ENCODE assay signal across 8 mouse cellular contexts in genomic region chr7:73740111-73741035, GRCm38 (mm10). TPM values are rescaled to one million over a fixed set of nuclear protein-coding genes. Genes with fewer than 3 reads are reported as not detected.
DNase-seq lines count a peak whose midpoint lies in the region; ATAC-seq and TF ChIP-seq lines count a peak whose summit lies in the region.
"Had no signal": no experiment of that assay in that cellular context is flagged by ENCODE, and none has a peak within 500 bp of the region (broad histone marks: within the 10 kb centered on the region; RNA-seq: fewer than 3 reads in every experiment).

Gene Fam174b (plus strand): TSS chr7:73740302.

- TF ChIP-seq CTCF in stomach, postnatal 0 days (IDR thresholded peaks at IDR 0.05; ENCODE audit: low read depth) = no peak

- TF ChIP-seq EP300 in stomach, postnatal 0 days (optimal IDR thresholded peaks at IDR 0.05) = no peak

- peak within 1 kb of the TSS; percentile 58 for H3K4me3 ChIP-seq in limb, embryonic 12.5 days (replicated peaks)
- H3K4me3 ChIP-seq in midbrain, embryonic 12.5 days = peak within 1 kb of the TSS; percentile 61
- peak within 1 kb of the TSS; percentile 68 for H3K4me3 ChIP-seq in stomach, postnatal 0 days (ENCODE audit: low read depth, low read length)

- H3K27me3 ChIP-seq in limb, embryonic 12.5 days = peaks cover 43% of the 10 kb centered on the region
- H3K27me3 ChIP-seq in midbrain, embryonic 12.5 days = peaks cover 47% of the 10 kb centered on the region
- H3K27me3 ChIP-seq in stomach, postnatal 0 days (ENCODE audit: control insufficient read depth, insufficient read depth, low read length) = no peaks in the 10 kb centered on the region

- ATAC-seq in limb, embryonic 12.5 days (ENCODE audit: insufficient number of reproducible peaks, insufficient read depth, low FRiP score, low TSS enrichment, low read depth) = peak; percentile 81
- peak; percentile 81 for ATAC-seq in midbrain, embryonic 12.5 days (ENCODE audit: low FRiP score, low read depth)
- peak; percentile 84 for ATAC-seq in stomach, postnatal 0 days (ENCODE audit: low FRiP score, low TSS enrichment)

- H3K4me1 ChIP-seq in limb, embryonic 12.5 days (replicated peaks) = peaks cover 20% of the 10 kb centered on the region
- peaks cover 13% of the 10 kb centered on the region for H3K4me1 ChIP-seq in midbrain, embryonic 12.5 days
- H3K4me1 ChIP-seq in stomach, postnatal 0 days (replicated peaks; ENCODE audit: control insufficient read depth, insufficient read depth) = peaks cover 9% of the 10 kb centered on the region; the same call in 1 of the 2 replicates

- peak; percentile 51 to 52 for DNase-seq in adrenal gland, adult 18-20 months (ENCODE audit: low spot score in 2 of 2)
- peak; percentile 79 for DNase-seq in embryo, embryonic 9.5 days (ENCODE audit: extremely low spot score)
- peak; percentile 45 for DNase-seq in heart, adult 8-10 months (ENCODE audit: low spot score)
- peak; percentile 25 to 29 for DNase-seq in kidney, adult 8-10 months
- DNase-seq in stomach, postnatal 0 days (ENCODE audit: low spot score) = peak; percentile 76

- WGBS in limb, embryonic 12.5 days = 1% methylated on average over 94 of the region's 94 CpGs
- under 1% methylated on average over 92 of the region's 94 CpGs for WGBS in midbrain, embryonic 12.5 days
- under 1% methylated on average over 78 of the region's 94 CpGs for WGBS in stomach, postnatal 0 days

- no peaks in the 10 kb centered on the region for H3K36me3 ChIP-seq in limb, embryonic 12.5 days
- H3K36me3 ChIP-seq in midbrain, embryonic 12.5 days = no peaks in the 10 kb centered on the region
- no peaks in the 10 kb centered on the region for H3K36me3 ChIP-seq in stomach, postnatal 0 days (ENCODE audit: control insufficient read depth, insufficient read depth, low read length)

- peak within 1 kb of the TSS; percentile 98 for H3K4me2 ChIP-seq in limb, embryonic 12.5 days
- peak within 1 kb of the TSS; percentile 98 for H3K4me2 ChIP-seq in midbrain, embryonic 12.5 days (replicated peaks)
- peak within 1 kb of the TSS; percentile 96 for H3K4me2 ChIP-seq in stomach, postnatal 0 days (replicated peaks; ENCODE audit: low read depth)

- no peaks in the 10 kb centered on the region for H3K9me3 ChIP-seq in limb, embryonic 12.5 days
- H3K9me3 ChIP-seq in midbrain, embryonic 12.5 days = no peaks in the 10 kb centered on the region
- no peaks in the 10 kb centered on the region for H3K9me3 ChIP-seq in stomach, postnatal 0 days (ENCODE audit: control insufficient read depth, low read length)

- peak within 1 kb of the TSS; percentile 56 for H3K27ac ChIP-seq in limb, embryonic 12.5 days
- peak within 1 kb of the TSS; percentile 32; the same call in 1 of the 2 replicates for H3K27ac ChIP-seq in midbrain, embryonic 12.5 days (replicated peaks)
- peak within 1 kb of the TSS; percentile 86 for H3K27ac ChIP-seq in stomach, postnatal 0 days (replicated peaks)
- H3K27ac ChIP-seq: macrophage had no signal

- H3K9ac ChIP-seq in limb, embryonic 12.5 days (replicated peaks) = peak within 1 kb of the TSS; percentile 74
- H3K9ac ChIP-seq in midbrain, embryonic 12.5 days (replicated peaks) = peak within 1 kb of the TSS; percentile 65
- peak within 1 kb of the TSS; percentile 72 for H3K9ac ChIP-seq in stomach, postnatal 0 days (ENCODE audit: low read length)

RNA-seq across cellular contexts. Expression of gene Fam174b, which starts in this region (rescaled TPM):
- 10 to 100 TPM; 10.9 to 11.4 TPM for total RNA-seq in adrenal gland, adult 18-20 months (2021)
- 100 to 1,000 TPM; 200 to 214 (median 203) TPM for total RNA-seq in heart, adult 8-10 months (2022)
- 26.6 and 33.7 TPM in 2 replicates for polyA plus RNA-seq in limb, embryonic 12.5 days (2016; fragmentation: Nextera tagmentation; extraction: Ambion mirVana)
- 32.3 and 44.5 TPM in 2 replicates for polyA plus RNA-seq in midbrain, embryonic 12.5 days (2016; fragmentation: Nextera tagmentation; extraction: Ambion mirVana)
- 48.6 and 49.2 TPM in 2 replicates for polyA plus RNA-seq in stomach, postnatal 0 days (2015; fragmentation: Nextera tagmentation; extraction: Ambion mirVana)

Comparison
In these comparisons a context has a peak if more than half of its experiments do, and no peak if none do; other contexts are left out.
1. Peak in every context shown above with its lines: DNase-seq, ATAC-seq, H3K4me3 ChIP-seq and H3K27ac ChIP-seq.
2. RNA of gene Fam174b (total RNA-seq): 200 to 214 TPM in heart, adult 8-10 months; 10.9 to 11.4 TPM in adrenal gland, adult 18-20 months; every median in the first group is over 10 times any median in the second.
3. DNase-seq: peak in every context shown above with its lines; median percentile 79 in embryo, embryonic 9.5 days; 76 in stomach, postnatal 0 days; 52 in adrenal gland, adult 18-20 months; 45 in heart, adult 8-10 months; 27 in kidney, adult 8-10 months.
4. H3K27ac ChIP-seq: peak in every context shown above with its lines; median percentile 86 in stomach, postnatal 0 days; 56 in limb, embryonic 12.5 days; 32 in midbrain, embryonic 12.5 days.